Comparison of ENCODE assay signal across 29 mouse cellular contexts in genomic region chr4:71811444-71811843, GRCm38 (mm10). TPM values are rescaled to one million over a fixed set of nuclear protein-coding genes. Genes with fewer than 3 reads are reported as not detected.
DNase-seq lines count a peak whose midpoint lies in the region; ATAC-seq and TF ChIP-seq lines count a peak whose summit lies in the region.
"Had no signal": no experiment of that assay in that cellular context is flagged by ENCODE, and none has a peak within 500 bp of the region (broad histone marks: within the 10 kb centered on the region; RNA-seq: fewer than 3 reads in every experiment).

No protein-coding gene starts in this region.

- H3K36me3 ChIP-seq in forebrain, embryonic 12.5 days (replicated peaks) = no peaks in the 10 kb centered on the region
- H3K36me3 ChIP-seq in forebrain, embryonic 13.5 days (ENCODE audit: poor library complexity, severe bottlenecking) = no peaks in the 10 kb centered on the region
- no peaks in the 10 kb centered on the region for H3K36me3 ChIP-seq in hindbrain, embryonic 12.5 days
- H3K36me3 ChIP-seq in hindbrain, embryonic 10.5 days = no peaks in the 10 kb centered on the region
- H3K36me3 ChIP-seq in midbrain, embryonic 12.5 days = no peaks in the 10 kb centered on the region
- no peaks in the 10 kb centered on the region for H3K36me3 ChIP-seq in midbrain, postnatal 0 days (ENCODE audit: insufficient read depth, low read length)
- H3K36me3 ChIP-seq in midbrain, embryonic 16.5 days (ENCODE audit: control insufficient read depth, insufficient read depth, low read length) = no peaks in the 10 kb centered on the region
- H3K36me3 ChIP-seq: embryonic facial prominence, embryonic 12.5 days; embryonic facial prominence, embryonic 15.5 days; heart, embryonic 12.5 days; heart, embryonic 15.5 days; hindbrain, embryonic 13.5 days had no signal

- ATAC-seq in forebrain, embryonic 12.5 days (ENCODE audit: low FRiP score) = peak; percentile 23; the same call in 1 of the 2 replicates
- no peak for ATAC-seq in forebrain, embryonic 13.5 days
- peak; percentile 60 for ATAC-seq in hindbrain, embryonic 12.5 days (ENCODE audit: low FRiP score)
- ATAC-seq in midbrain, embryonic 12.5 days (ENCODE audit: low FRiP score, low read depth) = peak; percentile 63; the same call in 1 of the 2 replicates
- ATAC-seq in midbrain, postnatal 0 days (ENCODE audit: low FRiP score) = no peak
- peak; percentile 48; the same call in 1 of the 2 replicates for ATAC-seq in midbrain, embryonic 16.5 days
- ATAC-seq: hindbrain, embryonic 16.5 days; inflammation-experienced regulatory T-cells, adult 6 months had no signal

- H3K27me3 ChIP-seq in forebrain, embryonic 12.5 days = no peaks in the 10 kb centered on the region
- no peaks in the 10 kb centered on the region for H3K27me3 ChIP-seq in forebrain, embryonic 13.5 days
- H3K27me3 ChIP-seq in hindbrain, embryonic 12.5 days = no peaks in the 10 kb centered on the region
- no peaks in the 10 kb centered on the region for H3K27me3 ChIP-seq in hindbrain, embryonic 10.5 days (ENCODE audit: insufficient read depth, poor library complexity, severe bottlenecking)
- peaks cover 3% of the 10 kb centered on the region; the same call in 1 of the 2 replicates for H3K27me3 ChIP-seq in midbrain, embryonic 12.5 days
- H3K27me3 ChIP-seq in midbrain, postnatal 0 days (ENCODE audit: insufficient read depth, low read length) = no peaks in the 10 kb centered on the region
- H3K27me3 ChIP-seq in midbrain, embryonic 16.5 days (ENCODE audit: control insufficient read depth, insufficient read depth, low read depth, low read length) = no peaks in the 10 kb centered on the region
- H3K27me3 ChIP-seq: embryonic facial prominence, embryonic 12.5 days; embryonic facial prominence, embryonic 15.5 days; heart, embryonic 12.5 days; heart, embryonic 15.5 days; hindbrain, embryonic 13.5 days had no signal

- no peak overlapping the region for H3K9ac ChIP-seq in forebrain, embryonic 12.5 days
- H3K9ac ChIP-seq in forebrain, embryonic 13.5 days = no peak overlapping the region
- no peak overlapping the region for H3K9ac ChIP-seq in hindbrain, embryonic 12.5 days
- no peak overlapping the region for H3K9ac ChIP-seq in midbrain, embryonic 12.5 days (replicated peaks)
- no peak overlapping the region for H3K9ac ChIP-seq in midbrain, postnatal 0 days (replicated peaks; ENCODE audit: low read length, poor library complexity, severe bottlenecking)
- no peak overlapping the region for H3K9ac ChIP-seq in midbrain, embryonic 16.5 days (ENCODE audit: low read depth, low read length)
- H3K9ac ChIP-seq: embryonic facial prominence, embryonic 12.5 days; embryonic facial prominence, embryonic 15.5 days; heart, embryonic 12.5 days; heart, embryonic 15.5 days; hindbrain, embryonic 13.5 days had no signal

- TF ChIP-seq CTCF in midbrain, postnatal 0 days (IDR thresholded peaks at IDR 0.05) = no peak

- H3K9me3 ChIP-seq in forebrain, embryonic 12.5 days = no peaks in the 10 kb centered on the region
- H3K9me3 ChIP-seq in forebrain, embryonic 13.5 days (replicated peaks) = no peaks in the 10 kb centered on the region
- no peaks in the 10 kb centered on the region for H3K9me3 ChIP-seq in hindbrain, embryonic 12.5 days (replicated peaks)
- no peaks in the 10 kb centered on the region for H3K9me3 ChIP-seq in hindbrain, embryonic 10.5 days
- H3K9me3 ChIP-seq in midbrain, embryonic 12.5 days = no peaks in the 10 kb centered on the region
- no peaks in the 10 kb centered on the region for H3K9me3 ChIP-seq in midbrain, postnatal 0 days (ENCODE audit: low read length)
- H3K9me3 ChIP-seq in midbrain, embryonic 16.5 days (replicated peaks; ENCODE audit: control insufficient read depth, low read length, poor library complexity, severe bottlenecking) = no peaks in the 10 kb centered on the region
- H3K9me3 ChIP-seq: embryonic facial prominence, embryonic 12.5 days; embryonic facial prominence, embryonic 15.5 days; heart, embryonic 12.5 days; heart, embryonic 15.5 days; hindbrain, embryonic 13.5 days had no signal

- H3K27ac ChIP-seq in forebrain, embryonic 12.5 days = no peak overlapping the region
- no peak overlapping the region for H3K27ac ChIP-seq in forebrain, embryonic 13.5 days
- H3K27ac ChIP-seq in hindbrain, embryonic 12.5 days = no peak overlapping the region
- H3K27ac ChIP-seq in hindbrain, embryonic 10.5 days = no peak overlapping the region
- no peak overlapping the region for H3K27ac ChIP-seq in midbrain, embryonic 12.5 days (replicated peaks)
- no peak overlapping the region for H3K27ac ChIP-seq in midbrain, postnatal 0 days (ENCODE audit: low read depth, low read length)
- no peak overlapping the region for H3K27ac ChIP-seq in midbrain, embryonic 16.5 days (ENCODE audit: low read length)
- H3K27ac ChIP-seq: embryonic facial prominence, embryonic 12.5 days; embryonic facial prominence, embryonic 15.5 days; heart, embryonic 15.5 days; hindbrain, embryonic 13.5 days had no signal

- H3K4me1 ChIP-seq in forebrain, embryonic 12.5 days = no peaks in the 10 kb centered on the region
- H3K4me1 ChIP-seq in forebrain, embryonic 13.5 days = peaks cover 15% of the 10 kb centered on the region
- H3K4me1 ChIP-seq in hindbrain, embryonic 12.5 days = no peaks in the 10 kb centered on the region
- H3K4me1 ChIP-seq in hindbrain, embryonic 10.5 days (replicated peaks) = no peaks in the 10 kb centered on the region
- no peaks in the 10 kb centered on the region for H3K4me1 ChIP-seq in midbrain, embryonic 12.5 days
- no peaks in the 10 kb centered on the region for H3K4me1 ChIP-seq in midbrain, postnatal 0 days (ENCODE audit: insufficient read depth, low read length)
- peaks cover 4% of the 10 kb centered on the region; the same call in 1 of the 2 replicates for H3K4me1 ChIP-seq in midbrain, embryonic 16.5 days (ENCODE audit: control insufficient read depth, insufficient read depth, low read length)
- H3K4me1 ChIP-seq: embryonic facial prominence, embryonic 15.5 days; heart, embryonic 12.5 days; heart, embryonic 15.5 days had no signal

- no peak overlapping the region for H3K4me3 ChIP-seq in forebrain, embryonic 12.5 days (replicated peaks)
- H3K4me3 ChIP-seq in forebrain, embryonic 13.5 days = no peak overlapping the region
- H3K4me3 ChIP-seq in hindbrain, embryonic 12.5 days = no peak overlapping the region
- H3K4me3 ChIP-seq in hindbrain, embryonic 10.5 days = no peak overlapping the region
- no peak overlapping the region for H3K4me3 ChIP-seq in midbrain, embryonic 12.5 days
- H3K4me3 ChIP-seq in midbrain, postnatal 0 days (ENCODE audit: low read depth, low read length) = no peak overlapping the region
- no peak overlapping the region for H3K4me3 ChIP-seq in midbrain, embryonic 16.5 days (ENCODE audit: low read depth, low read length)
- H3K4me3 ChIP-seq: embryonic facial prominence, embryonic 12.5 days; embryonic facial prominence, embryonic 15.5 days; heart, embryonic 12.5 days; heart, embryonic 15.5 days; hindbrain, embryonic 13.5 days had no signal

- 88% methylated on average over 4 of the region's 4 CpGs for WGBS in forebrain, embryonic 12.5 days
- WGBS in forebrain, embryonic 13.5 days = 89% methylated on average over 4 of the region's 4 CpGs
- WGBS in hindbrain, embryonic 12.5 days = 76% methylated on average over 4 of the region's 4 CpGs
- WGBS in hindbrain, embryonic 10.5 days = 82% methylated on average over 4 of the region's 4 CpGs
- 71% methylated on average over 4 of the region's 4 CpGs for WGBS in midbrain, embryonic 12.5 days
- WGBS in midbrain, postnatal 0 days = 65% methylated on average over 4 of the region's 4 CpGs
- 73% methylated on average over 4 of the region's 4 CpGs for WGBS in midbrain, embryonic 16.5 days

- no peak overlapping the region for H3K4me2 ChIP-seq in forebrain, embryonic 12.5 days
- H3K4me2 ChIP-seq in forebrain, embryonic 13.5 days = no peak overlapping the region
- no peak overlapping the region for H3K4me2 ChIP-seq in hindbrain, embryonic 12.5 days (replicated peaks)
- H3K4me2 ChIP-seq in midbrain, embryonic 12.5 days (replicated peaks) = no peak overlapping the region
- no peak overlapping the region for H3K4me2 ChIP-seq in midbrain, postnatal 0 days (ENCODE audit: low read depth, low read length, poor library complexity, severe bottlenecking)
- no peak overlapping the region for H3K4me2 ChIP-seq in midbrain, embryonic 16.5 days (ENCODE audit: low read length)
- H3K4me2 ChIP-seq: embryonic facial prominence, embryonic 12.5 days; embryonic facial prominence, embryonic 15.5 days; heart, embryonic 12.5 days; heart, embryonic 15.5 days; hindbrain, embryonic 13.5 days had no signal

- DNase-seq in hindbrain, embryonic 10.5 days (ENCODE audit: low spot score) = no peak
- no peak for DNase-seq in midbrain, postnatal 0 days (ENCODE audit: low spot score)
- no peak for DNase-seq in thymus, postnatal 4 days
- DNase-seq: adrenal gland, postnatal 10 days; adrenal gland, postnatal 36 days; cerebellum, adult 11 months; cerebellum, adult 2 months; cerebellum, adult 9-11 months; cerebellum, postnatal 25 days; gastrocnemius, postnatal 25 days; heart, adult 18-20 months; heart, postnatal 10 days; heart, postnatal 36 days had no signal

RNA-seq across cellular contexts. Expression of gene Gm11232, which starts 53.7 kb away (rescaled TPM):
- polyA plus RNA-seq in forebrain, embryonic 12.5 days (2016; fragmentation: Nextera tagmentation; extraction: Ambion mirVana) = not detected in 2 replicates
- polyA plus RNA-seq in forebrain, embryonic 13.5 days (2015; fragmentation: Nextera tagmentation; extraction: Ambion mirVana) = not detected in 2 replicates
- polyA plus RNA-seq in hindbrain, embryonic 12.5 days (2016; fragmentation: Nextera tagmentation; extraction: Ambion mirVana) = not detected in 2 replicates
- polyA plus RNA-seq in hindbrain, embryonic 10.5 days (2016; fragmentation: Nextera tagmentation; extraction: Ambion mirVana) = 0.19 TPM in 1 of 2 replicates, not detected in the other
- not detected in 2 replicates for polyA plus RNA-seq in midbrain, embryonic 12.5 days (2016; fragmentation: Nextera tagmentation; extraction: Ambion mirVana)
- 2.2 TPM in 1 of 2 replicates, not detected in the other for total RNA-seq in midbrain, postnatal 0 days (2014; rRNA removed)
- polyA plus RNA-seq in midbrain, postnatal 0 days (2015; fragmentation: Nextera tagmentation; extraction: Ambion mirVana) = not detected in 2 replicates
- polyA plus RNA-seq in midbrain, embryonic 16.5 days (2015; fragmentation: Nextera tagmentation; extraction: Ambion mirVana) = not detected in 2 replicates
- total RNA-seq: adrenal gland, adult 18-20 months; adrenal gland, postnatal 10 days; adrenal gland, postnatal 36 days; common myeloid progenitor, adult 5-6 weeks; gastrocnemius, adult 8-10 months; gastrocnemius, postnatal 25 days; heart, adult 18-20 months; heart, postnatal 10 days; heart, postnatal 36 days had no signal
- polyA plus RNA-seq: cerebellum, adult 2 months; embryonic facial prominence, embryonic 15.5 days; forebrain, embryonic 11.5 days; heart, embryonic 15.5 days; hindbrain, embryonic 13.5 days; inflammation-experienced regulatory T-cells, adult 6 months had no signal

Comparison
In these comparisons a context has a peak if more than half of its experiments do, and no peak if none do; other contexts are left out.
1. ATAC-seq: peak in forebrain, embryonic 12.5 days (single experiment), hindbrain, embryonic 12.5 days (single experiment), midbrain, embryonic 12.5 days (single experiment) and midbrain, embryonic 16.5 days (single experiment); none in forebrain, embryonic 13.5 days (single experiment) and midbrain, postnatal 0 days (single experiment).